Mouse (Mus musculus) liver, postnatal 0 days (tissue): ENCODE measurements around the gene Col23a1. TPM values are rescaled to one million over a fixed set of nuclear protein-coding genes. Genes with fewer than 3 reads are reported as not detected.

ENCODE experiments used
- ATAC-seq: fragments of 200-750 bp; cut with Nextera tagmentation; 2 replicates; pipeline ENCODE4 v1.8.0; 2017; ENCODE audit warnings: mild to moderate bottlenecking, moderate library complexity
- DNase-seq: peaks from one replicate; pipeline ENCODE4 v3.0.0-alpha.2; 2016
- H3K27ac ChIP-seq: fragments of 300-500 bp; sonication (generic); 2 replicates; pipeline ENCODE4 v1.5.1; 2014; ENCODE audit warnings: antibody characterized with exemption, moderate library complexity, mild to moderate bottlenecking, low read depth
- H3K27me3 ChIP-seq: fragments of 300-500 bp; sonication (generic); 2 replicates; pipeline ENCODE4 v1.6.1; 2014; ENCODE audit warnings: low read length, control low read depth, mixed read lengths; ENCODE audit not compliant: insufficient read depth
- H3K36me3 ChIP-seq: fragments of 300-500 bp; sonication (generic); replicated peaks from 2 replicates; pipeline ENCODE4 v1.6.1; 2014; ENCODE audit warnings: mild to moderate bottlenecking, control low read depth, low read length, moderate library complexity, mixed read lengths; ENCODE audit not compliant: insufficient read depth
- H3K4me1 ChIP-seq: fragments of 300-500 bp; sonication (generic); 2 replicates; pipeline ENCODE4 v1.6.1; 2014; ENCODE audit warnings: antibody characterized with exemption, mild to moderate bottlenecking, control low read depth; ENCODE audit not compliant: insufficient read depth
- H3K4me2 ChIP-seq: fragments of 300-500 bp; sonication (generic); 2 replicates; pipeline ENCODE4 v1.6.1; 2014; ENCODE audit warnings: low read depth, mild to moderate bottlenecking, low read length, moderate library complexity, mixed read lengths
- H3K4me3 ChIP-seq: fragments of 300-500 bp; sonication (generic); 2 replicates; pipeline ENCODE4 v1.5.1; 2014; ENCODE audit warnings: low read depth, low read length
- H3K9ac ChIP-seq: fragments of 300-500 bp; sonication (generic); replicated peaks from 2 replicates; pipeline ENCODE4 v1.6.1; 2014; ENCODE audit warnings: mild to moderate bottlenecking, moderate library complexity
- H3K9me3 ChIP-seq: fragments of 300-500 bp; sonication (generic); 2 replicates; pipeline ENCODE4 v1.6.1; 2016; ENCODE audit warnings: mild to moderate bottlenecking, control low read depth, low read length, mixed read lengths
- CTCF ChIP-seq: sonication (generic); IDR thresholded peaks from 2 replicates; pipeline ENCODE4 v1.5.1; 2016; ENCODE audit warnings: antibody characterized with exemption, low read depth
- EP300 ChIP-seq: IDR thresholded peaks from 2 replicates; pipeline ENCODE4 v1.6.1; 2016; ENCODE audit warnings: antibody characterized with exemption, low read depth, mild to moderate bottlenecking
- WGBS: fragments of 180-500 bp; shearing (Covaris S2); extraction: QIAGEN DNeasy Blood & Tissue Kit; methylation state at CpG from one replicate; pipeline ENCODE4 v1.1.7; 2014; ENCODE audit not compliant: insufficient replicate concordance; 5-methylcytosine and 5-hydroxymethylcytosine counted together
- polyA plus RNA-seq: library from polyadenylated mRNA; unstranded; fragments of >200 nt; fragmentation: Nextera tagmentation; extraction: Ambion mirVana; gene quantifications from 2 replicates; pipeline ENCODE4 v1.2.1, GENCODE M21; 2015

Gene Col23a1
- 0.09 and 0.13 TPM in 2 replicates for polyA plus RNA-seq

DNA sequence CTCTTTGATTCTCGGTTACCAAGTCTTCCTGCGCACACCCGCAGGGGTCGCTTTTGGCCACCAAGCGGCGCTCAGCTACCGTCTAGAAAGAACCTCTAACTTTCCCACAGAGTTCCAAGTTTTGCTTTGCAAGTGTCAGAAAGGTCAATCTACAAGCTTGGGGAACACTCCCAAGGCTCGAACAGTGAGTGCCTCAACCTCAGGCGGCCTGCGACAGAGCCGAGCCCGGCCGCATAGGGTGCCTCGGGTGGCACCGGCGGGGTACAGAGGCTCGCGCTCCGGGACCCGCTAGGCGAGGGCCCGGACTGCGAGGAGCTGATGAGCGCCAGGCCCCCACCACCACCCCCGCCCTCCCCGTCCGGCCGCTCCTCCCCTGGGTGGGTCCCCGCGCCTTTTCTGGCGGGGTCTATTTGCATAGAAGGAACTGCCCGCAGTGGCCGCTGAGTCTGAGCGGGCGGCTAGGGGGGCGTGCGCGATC is at the start of gene Col23a1:
Col23a1 (plus strand) TSS at position 357 of the 478 bp plus-strand sequence.
- Histone ChIP-seq H3K27me3 (peaks cover 21% of the 10 kb centered on the region), H3K36me3 (no peaks in the 10 kb centered on the region; the same call in 1 of the 2 replicates), H3K4me1 (0 out of 2 replicates have a peak, but pooled peaks cover 3% of the 10 kb centered on the region), H3K9me3 (no peaks in the 10 kb centered on the region), H3K4me3 (peak within 1 kb of the TSS; percentile 59), H3K27ac (no peak within 1 kb of the TSS), H3K9ac (peak within 1 kb of the TSS; percentile 54), H3K4me2 (peak within 1 kb of the TSS; percentile 87)
- DNase-seq (peak; percentile 77), ATAC-seq (peak; percentile 78)
- under 1% methylated on average over 31 of the region's 38 CpGs for WGBS
- TF ChIP-seq EP300 (no peak), CTCF (peak; percentile 80)

DNA sequence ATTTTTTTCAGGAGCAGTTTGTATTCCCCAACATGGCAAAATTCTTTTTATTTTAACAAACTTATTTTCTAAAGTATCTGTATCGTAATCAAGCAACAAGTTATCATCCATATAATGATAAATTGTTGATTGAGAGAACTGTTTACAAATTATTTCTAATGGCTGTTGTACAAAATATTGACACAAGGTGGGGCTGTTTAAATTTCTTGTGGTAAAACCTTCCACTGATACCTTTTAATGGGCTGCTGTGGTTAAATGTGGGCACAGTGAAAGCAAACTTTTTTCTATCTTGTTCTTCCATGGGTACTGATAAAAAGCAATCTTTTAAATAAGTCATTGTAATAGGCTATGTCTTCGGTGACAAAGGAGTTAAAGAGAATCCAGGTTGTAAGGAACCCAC is 46.8 kb upstream of the Col23a1 start:
- ATAC-seq (no peak), DNase-seq (no peak)
- H3K9ac ChIP-seq = no peak overlapping the region
- no peak for TF ChIP-seq EP300
- peak; percentile 29 for TF ChIP-seq CTCF
- H3K36me3 ChIP-seq = no peaks in the 10 kb centered on the region
- no peaks in the 10 kb centered on the region for H3K4me1 ChIP-seq
- H3K4me2 ChIP-seq = no peak overlapping the region
- H3K27ac ChIP-seq = no peak overlapping the region
- H3K4me3 ChIP-seq = no peak overlapping the region
- 64% methylated on average over 2 of the region's 2 CpGs for WGBS
- no peaks in the 10 kb centered on the region for H3K9me3 ChIP-seq
- H3K27me3 ChIP-seq = no peaks in the 10 kb centered on the region

DNA sequence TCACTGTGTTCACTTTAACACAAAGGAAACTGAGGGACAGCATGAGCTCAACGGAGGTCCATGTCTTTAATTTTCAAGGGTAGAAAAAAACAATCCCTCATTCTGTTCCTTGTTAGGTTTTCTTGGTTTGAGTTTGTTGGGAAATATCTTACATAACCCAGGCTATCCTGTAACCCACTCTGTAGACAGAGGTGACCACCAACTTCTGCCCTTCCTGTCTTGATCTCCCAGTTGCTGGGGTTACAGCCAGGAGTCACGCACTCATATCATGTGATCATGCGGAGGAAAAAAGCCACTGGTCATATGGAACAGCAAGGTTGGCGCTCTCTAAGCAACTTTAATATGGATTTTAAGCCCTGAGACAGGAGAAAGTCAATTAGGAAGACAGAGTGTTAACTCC is 32.7 kb upstream of the Col23a1 start:
- Histone ChIP-seq H3K4me1 (peaks cover 3% of the 10 kb centered on the region; the same call in 1 of the 2 replicates), H3K9me3 (no peaks in the 10 kb centered on the region), H3K36me3 (no peaks in the 10 kb centered on the region), H3K27ac (no peak overlapping the region), H3K4me3 (no peak overlapping the region), H3K27me3 (no peaks in the 10 kb centered on the region), H3K9ac (no peak overlapping the region), H3K4me2 (no peak overlapping the region)
- DNase-seq (no peak), ATAC-seq (no peak)
- TF ChIP-seq CTCF = no peak
- TF ChIP-seq EP300 = no peak
- WGBS = 66% methylated on average over 4 of the region's 4 CpGs

DNA sequence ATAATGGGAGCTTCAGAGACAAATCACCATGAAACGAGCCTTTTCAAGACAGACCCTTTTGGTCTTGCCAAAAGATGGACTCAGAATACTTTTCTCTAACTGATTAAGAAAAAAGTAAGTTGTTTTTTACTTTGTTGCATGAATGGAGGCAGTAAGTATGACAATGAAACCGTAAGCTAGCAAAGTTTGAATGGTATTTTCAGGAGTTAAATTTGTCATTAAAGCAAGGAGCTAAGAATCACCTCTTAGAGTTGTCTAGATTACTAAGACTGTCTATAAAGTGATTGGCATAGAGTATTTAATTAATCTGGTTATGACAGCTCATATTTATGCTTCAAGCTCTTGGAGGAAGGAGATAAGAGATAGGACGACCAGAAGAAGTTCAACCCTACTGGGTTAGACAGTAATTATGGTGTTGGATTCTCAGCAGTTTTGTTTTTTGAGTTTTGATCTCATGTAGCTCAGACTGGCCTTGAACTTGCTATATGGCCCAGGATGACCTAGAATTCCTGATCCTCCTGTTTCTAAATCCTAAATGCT is 28.0 kb upstream of the Col23a1 start, which contains the start of gene Clk4:
Clk4 (plus strand) TSS at position 51 of the 540 bp plus-strand sequence.
- H3K4me2 ChIP-seq = peak within 1 kb of the TSS; percentile 97
- ATAC-seq = no peak
- 69% methylated on average over 3 of the region's 3 CpGs for WGBS
- TF ChIP-seq EP300 (no peak), CTCF (no peak)
- no peak for DNase-seq
- peak within 1 kb of the TSS; percentile 98 for H3K27ac ChIP-seq
- H3K4me1 ChIP-seq = peaks cover 25% of the 10 kb centered on the region
- H3K27me3 ChIP-seq = no peaks in the 10 kb centered on the region
- no peaks in the 10 kb centered on the region for H3K9me3 ChIP-seq
- H3K36me3 ChIP-seq = peaks cover 7% of the 10 kb centered on the region; the same call in 1 of the 2 replicates
- peak within 1 kb of the TSS; percentile 91 for H3K4me3 ChIP-seq
- H3K9ac ChIP-seq = peak within 1 kb of the TSS; percentile 98

DNA sequence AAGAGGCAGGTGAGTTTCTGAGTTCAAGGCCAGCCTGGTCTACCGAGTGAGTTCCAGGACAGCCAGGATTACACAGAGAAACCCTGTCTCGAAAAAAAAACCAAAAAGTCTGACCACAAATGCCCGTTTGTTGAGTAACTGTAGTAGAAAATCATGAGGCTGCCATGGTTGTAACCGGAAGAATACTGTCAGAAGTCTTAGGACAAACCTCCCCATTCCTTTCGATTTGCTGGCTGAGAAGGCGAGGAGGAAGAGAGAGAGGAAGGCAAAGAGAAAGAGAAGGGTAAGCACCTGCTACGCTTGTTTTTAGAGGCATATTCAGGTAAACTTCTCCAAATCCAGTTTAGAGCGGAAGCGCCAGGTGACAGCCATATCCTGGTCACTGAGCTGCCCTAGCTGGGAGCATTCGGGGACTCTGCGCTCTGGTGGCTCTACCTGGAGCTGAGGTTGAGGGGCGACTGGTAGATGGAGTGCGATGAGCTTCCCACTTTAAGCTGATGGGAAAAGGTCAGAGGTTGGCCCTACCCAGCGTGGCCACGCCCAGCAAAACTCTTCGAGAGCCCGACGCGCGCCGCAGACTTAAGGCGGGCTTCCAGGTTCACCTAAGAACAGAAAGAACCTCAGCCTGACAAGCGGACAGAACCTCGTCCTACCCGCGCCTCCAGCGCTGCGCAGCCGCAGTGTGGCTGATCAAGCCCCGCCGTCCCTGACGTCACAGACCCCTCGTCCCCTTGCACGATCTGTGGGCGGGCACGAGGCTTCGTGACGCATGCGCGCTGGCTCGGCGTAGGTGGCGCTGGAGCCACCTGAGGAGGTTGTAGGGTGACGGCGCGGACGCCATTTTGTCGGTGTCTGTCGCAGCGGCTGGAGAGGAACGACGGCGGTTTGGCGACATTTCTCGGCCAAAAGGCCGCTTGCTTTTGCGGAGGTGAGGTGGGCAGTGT is 27.1 kb upstream of the Col23a1 start, which contains the start of gene BC049762:
BC049762 (minus strand) TSS at position 705 of the 944 bp plus-strand sequence.
- H3K4me2 ChIP-seq = peak within 1 kb of the TSS; percentile 97
- DNase-seq = peak; percentile 99
- TF ChIP-seq CTCF (peak; percentile 55), EP300 (no peak)
- no peaks in the 10 kb centered on the region for H3K27me3 ChIP-seq
- H3K9ac ChIP-seq = peak within 1 kb of the TSS; percentile 98
- no peaks in the 10 kb centered on the region for H3K9me3 ChIP-seq
- WGBS = 3% methylated on average over 57 of the region's 57 CpGs
- peak within 1 kb of the TSS; percentile 91 for H3K4me3 ChIP-seq
- H3K4me1 ChIP-seq = peaks cover 25% of the 10 kb centered on the region
- ATAC-seq = peak; percentile 95
- peak within 1 kb of the TSS; percentile 98 for H3K27ac ChIP-seq
- H3K36me3 ChIP-seq = peaks cover 16% of the 10 kb centered on the region

DNA sequence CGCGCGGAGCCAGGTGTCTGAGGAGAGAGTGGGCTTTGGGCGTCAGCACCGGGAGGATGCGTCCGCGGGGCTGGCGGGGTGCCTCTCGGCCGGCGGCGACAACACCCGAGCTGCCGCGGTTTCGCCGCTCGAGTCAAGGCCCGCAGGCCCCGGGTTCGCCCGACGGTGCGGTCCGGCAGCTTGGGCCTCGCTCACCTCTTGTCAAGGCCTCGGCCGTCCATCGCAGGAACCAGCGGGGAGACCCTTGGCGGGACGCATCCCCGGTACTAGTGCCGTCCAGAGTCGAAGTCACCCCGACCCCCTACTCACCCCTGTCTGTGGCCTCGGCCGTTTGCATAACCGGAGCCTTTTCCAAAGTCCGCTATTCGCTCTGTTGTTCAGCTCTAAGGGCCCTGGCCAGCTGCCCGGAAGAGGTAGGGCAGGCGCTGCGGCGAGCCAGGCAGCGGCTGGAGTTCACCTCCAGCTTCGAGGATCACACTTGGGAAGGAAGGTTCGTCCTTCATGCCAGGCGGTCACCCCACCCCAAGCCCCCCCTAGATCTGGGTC is 26.4 kb upstream of the Col23a1 start:
- H3K9me3 ChIP-seq = no peaks in the 10 kb centered on the region
- H3K27ac ChIP-seq = peak overlapping the region; percentile 98
- TF ChIP-seq CTCF (no peak), EP300 (no peak)
- peak overlapping the region; percentile 91 for H3K4me3 ChIP-seq
- H3K27me3 ChIP-seq = no peaks in the 10 kb centered on the region
- WGBS = under 1% methylated on average over 50 of the region's 50 CpGs
- H3K9ac ChIP-seq = peak overlapping the region; percentile 98
- peak; percentile 82 for DNase-seq
- peak overlapping the region; percentile 97 for H3K4me2 ChIP-seq
- peaks cover 19% of the 10 kb centered on the region for H3K36me3 ChIP-seq
- ATAC-seq = peak; percentile 72
- peaks cover 25% of the 10 kb centered on the region for H3K4me1 ChIP-seq
